Comparison of ENCODE assay signal across 8 mouse cellular contexts in the genomic region with DNA sequence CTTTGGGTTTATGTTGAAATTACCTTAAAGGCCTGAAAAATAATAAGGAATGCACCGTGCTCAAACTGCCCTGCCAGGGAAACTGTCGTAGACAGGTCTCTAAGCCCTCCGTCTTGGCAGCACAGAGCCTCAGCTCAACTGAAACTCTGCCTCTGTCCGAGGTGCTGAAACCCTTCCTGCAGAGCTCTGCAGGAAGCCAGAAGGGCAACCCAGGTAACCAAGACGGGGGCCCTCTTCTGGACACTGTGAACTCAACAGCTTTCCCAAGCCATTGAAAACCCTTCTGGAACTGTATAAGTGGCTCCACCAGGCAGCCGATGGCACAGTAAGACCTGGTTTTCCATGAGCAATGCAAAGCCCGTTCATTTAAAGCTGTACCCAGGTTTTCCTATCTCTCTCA. TPM values are rescaled to one million over a fixed set of nuclear protein-coding genes. Genes with fewer than 3 reads are reported as not detected.
DNase-seq lines count a peak whose midpoint lies in the region; ATAC-seq and TF ChIP-seq lines count a peak whose summit lies in the region.

No protein-coding gene starts in this region.

- ATAC-seq in midbrain, embryonic 16.5 days: no peak
- ATAC-seq in embryonic facial prominence, embryonic 14.5 days (ENCODE audit: low read depth): peak; percentile 48
- peak; percentile 52 for ATAC-seq in lung, postnatal 0 days

- H3K9me3 ChIP-seq in midbrain, embryonic 10.5 days (replicated peaks): no peaks in the 10 kb centered on the region
- H3K9me3 ChIP-seq in midbrain, embryonic 16.5 days (replicated peaks; ENCODE audit: control insufficient read depth, low read length, poor library complexity, severe bottlenecking): no peaks in the 10 kb centered on the region
- no peaks in the 10 kb centered on the region for H3K9me3 ChIP-seq in embryonic facial prominence, embryonic 14.5 days (ENCODE audit: control insufficient read depth, low read length)
- H3K9me3 ChIP-seq in lung, postnatal 0 days (ENCODE audit: low read length): no peaks in the 10 kb centered on the region

- H3K4me2 ChIP-seq in midbrain, embryonic 16.5 days (ENCODE audit: low read length): no peak overlapping the region
- no peak overlapping the region for H3K4me2 ChIP-seq in embryonic facial prominence, embryonic 14.5 days (ENCODE audit: low read depth, low read length)
- no peak overlapping the region for H3K4me2 ChIP-seq in lung, postnatal 0 days (replicated peaks; ENCODE audit: low read depth, low read length)

- no peaks in the 10 kb centered on the region for H3K36me3 ChIP-seq in midbrain, embryonic 10.5 days
- no peaks in the 10 kb centered on the region for H3K36me3 ChIP-seq in midbrain, embryonic 16.5 days (ENCODE audit: control insufficient read depth, insufficient read depth, low read length)
- no peaks in the 10 kb centered on the region for H3K36me3 ChIP-seq in embryonic facial prominence, embryonic 14.5 days (ENCODE audit: control insufficient read depth, insufficient read depth, low read length)
- H3K36me3 ChIP-seq in lung, postnatal 0 days (ENCODE audit: insufficient read depth, low read length): no peaks in the 10 kb centered on the region

- H3K4me3 ChIP-seq in midbrain, embryonic 10.5 days: no peak overlapping the region
- no peak overlapping the region for H3K4me3 ChIP-seq in midbrain, embryonic 16.5 days (ENCODE audit: low read depth, low read length)
- H3K4me3 ChIP-seq in embryonic facial prominence, embryonic 14.5 days (ENCODE audit: low read depth, low read length): no peak overlapping the region
- H3K4me3 ChIP-seq in lung, postnatal 0 days (ENCODE audit: low read depth, low read length): no peak overlapping the region

- H3K27me3 ChIP-seq in midbrain, embryonic 10.5 days (ENCODE audit: low read depth, poor library complexity, severe bottlenecking): peaks cover 26% of the 10 kb centered on the region
- H3K27me3 ChIP-seq in midbrain, embryonic 16.5 days (ENCODE audit: control insufficient read depth, insufficient read depth, low read depth, low read length): no peaks in the 10 kb centered on the region
- H3K27me3 ChIP-seq in embryonic facial prominence, embryonic 14.5 days (replicated peaks; ENCODE audit: control insufficient read depth, insufficient read depth, low read length): peaks cover 14% of the 10 kb centered on the region
- H3K27me3 ChIP-seq in lung, postnatal 0 days (replicated peaks; ENCODE audit: insufficient read depth, low read length): peaks cover 4% of the 10 kb centered on the region; the same call in 1 of the 2 replicates

- WGBS in midbrain, embryonic 10.5 days: 22% methylated on average over 7 of the region's 7 CpGs
- 18% methylated on average over 7 of the region's 7 CpGs for WGBS in midbrain, embryonic 16.5 days
- 16% methylated on average over 7 of the region's 7 CpGs for WGBS in embryonic facial prominence, embryonic 14.5 days
- 6% methylated on average over 7 of the region's 7 CpGs for WGBS in lung, postnatal 0 days

- DNase-seq in midbrain, embryonic 10.5 days (ENCODE audit: low spot score): peak; percentile 84
- peak; percentile 90 for DNase-seq in R1 (ENCODE audit: low read depth, low spot score)
- peak; percentile 96 for DNase-seq in embryonic facial prominence, embryonic 14.5 days (ENCODE audit: low spot score)
- DNase-seq in kidney, adult 11 months: peak; percentile 57
- peak; percentile 96 for DNase-seq in lung, postnatal 0 days (ENCODE audit: low spot score)
- peak; percentile 63 for DNase-seq in testis, postnatal 14 days (ENCODE audit: low spot score)
- no peak for DNase-seq in left cerebral cortex, adult 9 months (ENCODE audit: low spot score in 2 of 2)

- peaks cover 30% of the 10 kb centered on the region for H3K4me1 ChIP-seq in midbrain, embryonic 10.5 days
- peaks cover 13% of the 10 kb centered on the region for H3K4me1 ChIP-seq in midbrain, embryonic 16.5 days (ENCODE audit: control insufficient read depth, insufficient read depth, low read length)
- 0 out of 2 replicates have a peak, but pooled peaks cover under 1% of the 10 kb centered on the region for H3K4me1 ChIP-seq in embryonic facial prominence, embryonic 14.5 days (ENCODE audit: control insufficient read depth, insufficient read depth, low read length)
- 0 out of 2 replicates have a peak, but pooled peaks cover 2% of the 10 kb centered on the region for H3K4me1 ChIP-seq in lung, postnatal 0 days (ENCODE audit: insufficient read depth, low read depth, low read length)

- peak; percentile 79 for TF ChIP-seq CTCF in lung, postnatal 0 days (IDR thresholded peaks at IDR 0.05)

- no peak overlapping the region for H3K27ac ChIP-seq in midbrain, embryonic 10.5 days (replicated peaks)
- H3K27ac ChIP-seq in midbrain, embryonic 16.5 days (ENCODE audit: low read length): no peak overlapping the region
- H3K27ac ChIP-seq in embryonic facial prominence, embryonic 14.5 days (replicated peaks; ENCODE audit: low read depth, low read length): no peak overlapping the region
- no peak overlapping the region for H3K27ac ChIP-seq in lung, postnatal 0 days (ENCODE audit: low read length)

- no peak for TF ChIP-seq EP300 in lung, postnatal 0 days (IDR thresholded peaks at IDR 0.05)

- no peak overlapping the region for H3K9ac ChIP-seq in midbrain, embryonic 16.5 days (ENCODE audit: low read depth, low read length)
- no peak overlapping the region for H3K9ac ChIP-seq in embryonic facial prominence, embryonic 14.5 days (ENCODE audit: low read depth, low read length)
- no peak overlapping the region for H3K9ac ChIP-seq in lung, postnatal 0 days (replicated peaks; ENCODE audit: low read depth)

RNA-seq across cellular contexts. Expression of gene Kcnh2, which starts 6.1 kb away (rescaled TPM):
- 27.1 and 35.3 TPM in 2 replicates for polyA plus RNA-seq in midbrain, embryonic 10.5 days (2016; fragmentation: Nextera tagmentation; extraction: Ambion mirVana)
- polyA plus RNA-seq in midbrain, embryonic 16.5 days (2015; fragmentation: Nextera tagmentation; extraction: Ambion mirVana): 11.4 and 11.7 TPM in 2 replicates
- 6.7 and 7.6 TPM in 2 replicates for polyA plus RNA-seq in embryonic facial prominence, embryonic 14.5 days (2014; fragmentation: Nextera tagmentation; extraction: Ambion mirVana)
- polyA plus RNA-seq in lung, postnatal 0 days (2015; fragmentation: Nextera tagmentation; extraction: Ambion mirVana): 5.0 and 5.8 TPM in 2 replicates

RNA-seq across cellular contexts. Expression of gene Nos3, which starts 7.1 kb away (rescaled TPM):
- 7.9 and 9.3 TPM in 2 replicates for polyA plus RNA-seq in midbrain, embryonic 10.5 days (2016; fragmentation: Nextera tagmentation; extraction: Ambion mirVana)
- polyA plus RNA-seq in midbrain, embryonic 16.5 days (2015; fragmentation: Nextera tagmentation; extraction: Ambion mirVana): 8.8 and 9.7 TPM in 2 replicates
- polyA plus RNA-seq in embryonic facial prominence, embryonic 14.5 days (2014; fragmentation: Nextera tagmentation; extraction: Ambion mirVana): 7.8 and 7.9 TPM in 2 replicates
- polyA plus RNA-seq in lung, postnatal 0 days (2015; fragmentation: Nextera tagmentation; extraction: Ambion mirVana): 20.3 and 26.5 TPM in 2 replicates

RNA-seq across cellular contexts. Expression of gene Atg9b, which starts 34.5 kb away (rescaled TPM):
- 0.31 and 0.72 TPM in 2 replicates for polyA plus RNA-seq in midbrain, embryonic 10.5 days (2016; fragmentation: Nextera tagmentation; extraction: Ambion mirVana)
- 3.8 and 4.4 TPM in 2 replicates for polyA plus RNA-seq in midbrain, embryonic 16.5 days (2015; fragmentation: Nextera tagmentation; extraction: Ambion mirVana)
- 0.75 and 0.81 TPM in 2 replicates for polyA plus RNA-seq in embryonic facial prominence, embryonic 14.5 days (2014; fragmentation: Nextera tagmentation; extraction: Ambion mirVana)
- 0.54 and 0.94 TPM in 2 replicates for polyA plus RNA-seq in lung, postnatal 0 days (2015; fragmentation: Nextera tagmentation; extraction: Ambion mirVana)

RNA-seq across cellular contexts. Expression of gene Abcb8, which starts 36.0 kb away (rescaled TPM):
- 62.9 and 64.6 TPM in 2 replicates for polyA plus RNA-seq in midbrain, embryonic 10.5 days (2016; fragmentation: Nextera tagmentation; extraction: Ambion mirVana)
- 49.2 and 54.9 TPM in 2 replicates for polyA plus RNA-seq in midbrain, embryonic 16.5 days (2015; fragmentation: Nextera tagmentation; extraction: Ambion mirVana)
- polyA plus RNA-seq in embryonic facial prominence, embryonic 14.5 days (2014; fragmentation: Nextera tagmentation; extraction: Ambion mirVana): 35.6 and 42.0 TPM in 2 replicates
- polyA plus RNA-seq in lung, postnatal 0 days (2015; fragmentation: Nextera tagmentation; extraction: Ambion mirVana): 22.4 and 25.6 TPM in 2 replicates

RNA-seq across cellular contexts. Expression of gene Asic3, which starts 55.7 kb away (rescaled TPM):
- polyA plus RNA-seq in midbrain, embryonic 10.5 days (2016; fragmentation: Nextera tagmentation; extraction: Ambion mirVana): 0.19 and 0.31 TPM in 2 replicates
- 0.24 TPM in 1 of 2 replicates, not detected in the other for polyA plus RNA-seq in midbrain, embryonic 16.5 days (2015; fragmentation: Nextera tagmentation; extraction: Ambion mirVana)
- 1.7 and 2.1 TPM in 2 replicates for polyA plus RNA-seq in embryonic facial prominence, embryonic 14.5 days (2014; fragmentation: Nextera tagmentation; extraction: Ambion mirVana)
- 0.07 and 0.29 TPM in 2 replicates for polyA plus RNA-seq in lung, postnatal 0 days (2015; fragmentation: Nextera tagmentation; extraction: Ambion mirVana)

Comparison
In these comparisons a context has a peak if more than half of its experiments do, and no peak if none do; other contexts are left out.
1. DNase-seq: peak in midbrain, embryonic 10.5 days (single experiment), R1 (single experiment), embryonic facial prominence, embryonic 14.5 days (single experiment), kidney, adult 11 months (single experiment), lung, postnatal 0 days (single experiment) and testis, postnatal 14 days (single experiment); none in left cerebral cortex, adult 9 months (0 of 2).